Mouse (Mus musculus): Measurements from ENCODE around the gene Itpr1. TPM values are rescaled to one million over a fixed set of nuclear protein-coding genes. Genes with fewer than 3 reads are reported as not detected.

The Itpr1 gene
- total RNA-seq, 2 experiments from 2014 or later, result 106 to 129 TPM

- no peak for DNase-seq (ENCODE audit: low spot score in 2 of 2)
Measured at GRCm38 (mm10) chr6:108213481-108214293, 791 bp downstream of the Itpr1 start.

- no peak for DNase-seq (ENCODE audit: low spot score in 2 of 2)
Measured at GRCm38 (mm10) chr6:108214294-108214925, 1.5 kb downstream of the Itpr1 start.

DNA sequence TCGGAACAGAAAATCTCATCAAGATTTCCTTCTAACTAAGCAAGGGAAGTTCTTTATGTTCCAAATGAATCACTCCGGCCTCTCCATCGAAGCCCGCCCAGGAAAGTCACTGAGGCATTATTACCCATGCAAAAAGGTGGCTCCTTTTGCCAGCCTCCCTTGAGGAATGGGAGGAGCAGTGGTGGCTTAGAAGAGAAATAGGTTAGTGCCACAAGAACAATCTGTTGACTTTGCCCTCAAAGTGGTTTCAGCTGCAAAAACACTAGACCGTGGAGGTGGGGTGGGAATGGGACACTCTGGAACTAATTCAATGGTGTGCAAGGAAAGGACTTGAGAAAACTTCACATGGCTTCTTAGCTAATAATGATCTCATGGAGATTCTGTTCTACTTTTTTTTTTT, 3.2 kb downstream of the Itpr1 start:
- DNase-seq (ENCODE audit: low spot score in 2 of 2), result no peak

- no peak for DNase-seq (ENCODE audit: low spot score in 2 of 2)
Measured at GRCm38 (mm10) chr6:108216832-108217231, 3.9 kb downstream of the Itpr1 start.

DNA sequence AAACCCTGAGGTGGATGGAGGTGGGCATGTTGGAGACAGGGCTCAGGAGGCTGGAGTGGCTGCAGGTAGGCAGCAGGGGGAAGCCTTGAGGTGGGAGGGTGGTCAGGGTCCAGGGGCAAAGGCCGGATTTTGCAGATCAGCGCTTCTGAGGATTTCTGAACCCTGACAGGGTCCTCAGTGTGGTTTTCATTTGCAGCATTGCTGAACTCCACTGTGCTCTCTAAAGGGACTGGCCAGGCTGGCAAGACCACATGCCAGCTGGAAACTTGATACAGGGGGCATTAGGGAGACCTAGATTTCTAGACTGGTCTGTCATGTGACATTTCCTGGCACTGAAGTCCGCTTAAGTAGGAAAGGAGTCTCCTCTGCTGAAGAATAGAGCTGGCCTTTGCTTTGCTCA, 5.1 kb downstream of the Itpr1 start:
- no peak for DNase-seq (ENCODE audit: low spot score in 2 of 2)

DNA sequence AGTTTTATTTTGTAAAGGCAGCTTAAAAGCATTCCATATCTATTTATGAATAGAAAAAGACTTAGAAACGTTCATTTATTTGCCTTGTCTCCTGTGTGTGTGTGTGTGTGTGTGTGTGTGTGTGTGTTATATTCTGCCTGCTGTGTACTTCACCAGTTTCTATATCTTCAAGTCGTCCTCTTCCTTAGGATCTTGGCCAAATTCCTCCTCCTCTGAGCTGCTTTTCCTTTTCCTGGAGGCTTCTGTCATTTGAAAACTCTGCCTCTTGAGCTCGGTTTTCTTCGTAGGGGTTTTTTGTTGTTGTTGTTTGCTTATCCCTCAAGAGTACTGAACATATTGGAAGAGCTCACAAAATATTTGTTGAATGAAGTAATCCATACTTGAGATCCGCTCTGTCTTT, 9.5 kb downstream of the Itpr1 start:
- no peak for DNase-seq (ENCODE audit: low spot score in 2 of 2)

DNA sequence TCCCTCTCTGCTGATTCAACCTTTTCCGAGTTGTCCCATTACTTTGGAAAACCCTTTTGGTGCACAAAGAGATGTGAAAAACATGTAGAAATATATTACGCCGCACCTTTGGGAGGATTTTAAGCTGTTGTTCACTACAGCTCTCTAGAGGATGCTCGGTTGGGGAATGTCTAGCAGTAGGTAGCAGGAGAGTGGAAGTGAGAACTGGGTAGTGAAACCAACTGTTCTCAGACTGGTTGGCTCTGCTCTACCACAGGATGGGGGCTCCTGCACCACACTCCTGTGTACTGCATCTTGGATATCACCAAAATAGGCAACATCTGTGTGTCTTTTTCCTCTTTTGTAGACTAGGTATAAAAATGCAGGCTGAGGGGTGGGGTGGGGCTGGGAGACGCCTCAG, 10.0 kb downstream of the Itpr1 start:
- no peak for DNase-seq (ENCODE audit: low spot score in 2 of 2)

DNA sequence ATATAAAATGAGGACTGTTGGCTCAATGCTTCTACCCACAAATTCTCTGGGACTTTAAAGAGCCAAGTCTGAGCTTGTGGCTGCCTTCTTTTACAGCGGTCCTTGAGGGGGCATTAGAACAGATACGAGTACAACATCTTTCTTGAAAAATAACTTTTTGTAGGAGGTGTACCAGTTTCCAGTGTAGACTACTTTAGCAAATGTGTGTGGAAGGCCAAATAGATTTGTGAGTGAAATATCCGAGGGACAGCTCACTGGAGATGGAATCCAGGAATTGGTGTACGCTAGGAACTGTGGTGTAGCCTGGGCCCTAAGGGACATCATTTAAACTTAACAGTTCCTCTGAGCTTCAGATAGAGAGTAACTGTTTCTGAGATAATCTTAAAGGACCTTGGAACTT, 11.5 kb downstream of the Itpr1 start:
- DNase-seq (ENCODE audit: low spot score in 2 of 2), result no peak

DNA sequence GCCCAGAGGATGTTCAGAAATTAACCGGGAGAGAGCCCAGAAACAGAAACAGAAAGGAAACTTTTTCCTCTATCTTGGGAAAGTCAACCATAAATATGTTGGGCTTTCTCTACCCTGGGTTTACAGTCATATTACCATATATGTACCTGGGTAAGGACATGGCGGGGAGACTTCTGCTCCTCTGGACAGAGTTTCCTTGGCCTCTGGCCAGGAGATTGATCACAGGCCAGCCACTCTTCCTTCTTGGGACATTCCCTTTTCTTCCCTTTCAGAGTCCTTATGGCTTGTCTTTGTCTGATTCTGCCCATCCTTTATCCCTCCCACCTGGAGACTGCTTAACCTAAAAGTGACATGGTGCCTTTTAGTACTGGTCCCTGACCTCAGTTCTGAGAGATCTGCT, 12.1 kb downstream of the Itpr1 start:
- DNase-seq (ENCODE audit: low spot score in 2 of 2), result no peak

GRCm38 (mm10) chr6:108226230-108226629, 13.3 kb downstream of the Itpr1 start:
- no peak for DNase-seq (ENCODE audit: low spot score in 2 of 2)

DNA sequence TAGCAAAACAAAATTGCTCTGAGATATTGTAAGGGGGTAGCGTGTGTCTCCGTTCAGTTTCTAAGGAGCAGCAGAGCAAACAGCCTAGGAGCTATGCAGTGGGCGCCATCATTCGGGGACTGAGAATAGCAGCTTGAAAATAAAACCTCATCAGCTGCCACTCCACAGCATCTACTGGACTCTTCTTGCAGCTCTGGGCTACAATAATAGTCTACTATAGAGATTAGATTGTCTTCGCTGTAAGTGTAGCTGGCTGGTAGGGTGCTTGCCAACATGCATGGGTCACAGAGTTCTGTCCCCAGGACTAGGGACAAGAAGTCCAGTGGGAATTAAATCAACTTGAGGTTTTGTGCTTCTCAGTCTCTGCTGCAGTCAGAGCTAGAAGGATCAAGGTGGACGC, 14.6 kb downstream of the Itpr1 start:
- DNase-seq (ENCODE audit: low spot score in 2 of 2), result no peak

DNA sequence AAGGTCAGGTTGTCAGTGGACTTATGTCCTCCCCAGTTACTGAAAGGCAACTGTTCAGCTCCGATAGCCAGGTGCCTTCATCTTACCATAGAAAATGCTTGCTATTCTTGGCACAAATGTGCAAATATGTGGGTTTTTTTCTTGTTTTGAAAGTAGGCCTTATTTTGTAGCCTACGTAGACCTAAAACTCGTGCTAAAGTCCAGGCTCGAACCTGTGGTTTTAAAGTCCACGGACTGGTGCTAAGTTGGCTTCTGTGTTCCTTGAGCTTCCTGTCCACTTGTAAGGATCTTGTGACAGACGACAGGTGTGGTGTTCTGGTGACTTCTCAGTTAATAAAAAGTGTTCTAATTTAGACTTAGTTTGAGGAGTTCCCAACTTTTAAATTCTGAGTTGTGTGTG, 15.2 kb downstream of the Itpr1 start:
- DNase-seq (ENCODE audit: low spot score in 2 of 2), result no peak

- DNase-seq (ENCODE audit: low spot score in 2 of 2), result no peak
Measured at GRCm38 (mm10) chr6:108228601-108229000, 15.7 kb downstream of the Itpr1 start.

GRCm38 (mm10) chr6:108230608-108231007, 17.7 kb downstream of the Itpr1 start:
- no peak for DNase-seq (ENCODE audit: low spot score in 2 of 2)

GRCm38 (mm10) chr6:108231892-108232710, 19.2 kb downstream of the Itpr1 start:
- DNase-seq (ENCODE audit: low spot score in 2 of 2), result no peak

DNA sequence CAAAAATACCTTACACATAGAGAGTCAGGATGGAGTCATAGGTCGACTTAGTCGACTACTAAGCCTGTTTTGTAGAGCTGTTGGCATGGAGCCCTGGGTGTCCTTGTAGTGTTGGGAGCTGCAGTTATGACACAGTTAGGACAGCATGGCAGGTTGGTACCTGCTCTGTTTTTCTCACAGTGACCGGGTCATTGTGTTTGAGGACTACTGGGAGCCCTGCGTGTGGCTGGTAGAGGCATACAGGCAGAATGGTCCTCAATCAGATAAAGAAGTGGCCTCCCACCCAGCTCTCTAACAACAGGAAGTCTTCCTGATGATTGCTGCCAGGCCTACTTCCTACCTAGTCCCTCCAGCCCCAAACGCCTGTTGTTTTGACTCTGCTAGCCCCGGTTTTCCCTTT, 20.2 kb downstream of the Itpr1 start:
- peak in 1 of 2 experiments; percentile 53 for DNase-seq (ENCODE audit: low spot score in 2 of 2)

DNA sequence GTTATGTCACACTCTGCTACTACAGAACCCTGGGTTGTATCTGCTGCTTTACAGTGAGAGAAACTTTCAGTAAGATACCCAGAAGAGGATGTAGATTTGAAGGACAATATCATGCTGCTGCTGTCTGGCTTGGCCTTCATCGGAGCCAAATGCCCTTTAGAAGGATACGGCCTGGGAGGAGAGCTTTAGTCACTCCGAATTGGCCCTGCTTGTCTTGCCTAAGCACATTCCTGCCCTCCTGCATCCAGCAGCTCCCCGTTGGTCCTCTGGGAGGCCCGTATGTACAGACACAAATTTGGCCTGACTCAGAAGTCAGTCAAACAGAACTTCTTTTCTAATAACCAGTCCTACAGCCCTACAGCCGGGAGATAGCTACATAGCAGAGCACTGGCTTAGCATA, 21.6 kb downstream of the Itpr1 start:
- no peak for DNase-seq (ENCODE audit: low spot score in 2 of 2)

DNA sequence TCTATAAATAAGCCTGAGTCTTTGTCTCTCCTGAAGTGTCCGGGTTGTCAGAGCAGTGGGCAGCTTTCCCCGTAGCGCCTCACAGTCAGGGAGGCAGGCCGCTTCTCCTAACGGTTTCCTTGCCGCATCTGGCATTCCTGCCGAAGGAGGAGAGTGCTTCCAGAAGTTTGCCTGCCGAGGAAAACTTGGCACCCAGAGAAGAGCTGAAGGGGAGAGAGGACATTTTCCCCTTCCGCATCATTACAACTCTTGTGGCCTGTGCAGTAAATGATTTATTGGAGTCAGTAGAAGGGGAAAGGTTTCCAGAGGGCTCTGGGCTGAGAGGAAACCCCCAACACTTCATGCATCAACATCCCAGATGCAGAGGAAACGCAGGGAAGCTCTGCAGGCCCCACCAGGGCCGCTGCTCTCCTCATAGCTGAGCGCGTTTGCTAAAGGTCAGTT, 22.8 kb downstream of the Itpr1 start:
- no peak for DNase-seq (ENCODE audit: low spot score in 2 of 2)

DNA sequence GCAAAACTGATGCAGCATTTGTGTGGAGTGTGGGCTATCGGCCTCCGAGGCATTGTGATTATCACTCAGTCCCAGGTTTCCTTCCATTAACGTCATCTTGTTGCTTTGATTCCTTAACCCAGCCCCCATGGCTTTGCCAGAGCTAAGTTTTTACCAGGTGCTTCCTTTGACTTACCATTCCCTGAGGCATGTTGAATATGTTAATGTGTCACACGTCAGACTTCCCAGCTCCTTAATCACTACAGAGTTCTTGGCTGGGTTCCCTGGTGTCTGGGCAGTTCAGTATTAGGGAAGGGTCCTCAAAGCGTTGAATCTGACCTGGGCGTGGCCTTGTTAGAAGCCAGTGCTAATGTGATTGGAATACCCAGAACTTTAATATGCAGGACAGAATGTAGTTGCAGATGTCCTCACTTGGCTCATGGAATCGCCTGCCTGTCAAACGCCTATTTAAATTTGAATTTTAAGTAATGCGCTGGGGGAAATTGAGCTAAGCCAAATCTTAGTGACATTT, 23.6 kb downstream of the Itpr1 start:
- no peak for DNase-seq (ENCODE audit: low spot score in 2 of 2)

- DNase-seq (ENCODE audit: low spot score in 2 of 2), result no peak
Measured at GRCm38 (mm10) chr6:108236996-108237395, 24.1 kb downstream of the Itpr1 start.

- no peak for DNase-seq (ENCODE audit: low spot score in 2 of 2)
Measured at GRCm38 (mm10) chr6:108237585-108237984, 24.7 kb downstream of the Itpr1 start.

DNA sequence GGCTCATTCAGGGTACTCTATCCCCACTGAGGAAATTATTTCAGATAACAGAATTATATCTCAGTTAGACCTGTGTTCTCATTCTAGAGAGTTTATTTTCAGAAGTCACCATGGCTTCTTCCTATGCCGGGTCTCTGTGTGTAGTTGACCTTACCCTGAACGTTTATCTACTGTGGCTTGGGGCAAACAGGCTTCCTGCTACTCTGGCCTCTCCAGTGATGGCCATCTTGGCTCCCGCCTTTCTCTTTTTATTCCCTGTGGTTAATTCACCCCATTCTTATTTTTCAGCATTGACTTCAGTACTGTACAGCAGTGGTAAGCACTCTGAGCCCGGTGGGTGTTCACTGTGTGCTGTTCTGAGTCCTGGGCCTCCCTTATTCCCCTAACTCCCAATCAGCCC, 25.1 kb downstream of the Itpr1 start:
- no peak for DNase-seq (ENCODE audit: low spot score in 2 of 2)

Measured in adrenal gland, postnatal 4 days (tissue).